Mouse (Mus musculus) fat pad, adult 2 months (tissue): ENCODE data around the gene Gm17571.

Source experiments
- DNase-seq: peaks from one replicate; pipeline ENCODE4 v3.0.0-alpha.2; 2011; ENCODE audit warnings: low read depth, low spot score; ENCODE audit errors: extremely low read depth

The Gm17571 gene

DNA sequence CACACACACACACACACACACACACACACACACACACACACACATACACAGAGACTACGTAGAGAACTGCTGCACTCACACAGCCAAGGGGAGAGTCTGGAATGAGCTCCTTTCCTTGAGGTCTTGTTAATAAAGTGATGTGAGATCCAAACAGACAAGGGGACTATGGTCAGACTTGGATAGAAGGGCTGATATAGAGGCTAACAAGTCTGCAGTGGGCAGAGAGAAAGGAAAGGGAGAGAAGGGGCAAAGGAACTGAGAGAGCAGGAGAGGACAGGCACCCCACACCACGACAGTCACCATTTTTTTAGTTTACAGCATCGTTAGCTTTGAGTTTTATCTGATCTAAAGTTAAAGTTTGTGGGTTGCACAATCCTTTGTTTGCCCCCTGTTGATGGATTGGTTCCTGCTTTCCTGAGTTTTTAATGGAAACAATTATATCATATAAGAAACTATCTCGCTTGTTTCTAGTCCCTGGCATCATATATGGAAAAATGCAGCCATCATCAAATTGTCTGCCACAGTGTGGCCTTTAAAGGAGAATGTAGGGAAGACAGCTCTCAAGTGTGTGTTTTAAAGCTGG lies at the start of gene Gm17571:
TSS of gene Gm17571 (minus strand) at position 51 of the 583 bp plus-strand sequence.
- no peak for DNase-seq

DNA sequence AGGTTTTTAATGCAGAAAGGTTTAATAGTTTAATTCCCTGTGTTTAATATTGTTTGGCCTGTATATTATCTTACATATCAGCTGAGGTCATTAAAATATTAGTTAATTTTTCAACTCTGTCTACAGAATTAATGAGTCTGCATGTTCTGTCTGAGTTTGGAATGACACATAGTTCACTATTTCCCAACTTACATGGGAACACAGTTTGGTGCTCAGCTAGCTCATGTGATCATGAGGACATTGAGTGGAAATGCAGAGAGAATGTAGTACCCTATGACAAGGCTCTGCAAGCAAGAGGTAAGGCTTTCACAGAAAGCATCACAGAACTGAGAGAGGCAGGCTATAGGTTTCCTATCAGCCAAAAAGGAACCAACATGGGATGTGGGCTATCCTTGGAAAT lies 49.0 kb upstream of the Gm17571 start:
- DNase-seq = no peak

DNA sequence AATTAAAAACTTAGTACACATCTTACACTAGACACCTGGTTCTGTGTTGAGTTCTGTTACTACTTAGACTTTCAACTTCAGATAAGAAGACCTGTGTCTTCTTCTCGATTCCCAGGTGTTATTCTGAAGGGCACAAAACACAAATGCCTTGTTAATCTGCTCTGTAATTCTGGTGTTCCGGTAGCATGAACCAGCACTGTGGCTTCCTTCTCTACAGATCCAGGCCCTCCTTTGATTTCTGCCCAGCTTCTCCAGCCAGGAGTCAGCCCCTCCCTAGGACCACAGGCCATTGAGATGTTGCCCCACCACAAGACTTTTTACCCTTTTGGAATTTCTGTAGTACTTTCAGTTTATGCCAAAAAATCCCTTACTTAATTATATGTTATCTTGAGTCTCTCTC lies 47.2 kb upstream of the Gm17571 start:
- no peak for DNase-seq

DNA sequence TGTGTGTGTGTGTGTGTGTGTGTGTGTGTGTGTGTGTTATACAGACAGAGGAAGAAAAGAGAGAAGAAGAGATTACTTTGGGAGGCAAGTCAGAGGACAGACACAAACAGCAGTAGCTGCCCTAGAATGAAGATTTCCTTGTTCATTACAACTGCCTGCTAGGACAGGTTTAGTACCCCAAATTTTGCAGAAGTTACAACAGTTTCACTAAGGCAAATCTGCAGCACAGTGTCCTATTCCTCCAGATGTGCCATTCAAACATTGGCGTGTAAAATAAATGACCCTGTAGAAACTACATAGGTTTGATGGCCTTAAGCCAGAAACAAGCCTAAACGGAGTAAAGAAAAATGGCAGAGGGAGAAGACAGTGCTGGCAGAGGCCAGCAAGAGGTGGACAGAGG lies 46.3 kb upstream of the Gm17571 start:
- DNase-seq = no peak

DNA sequence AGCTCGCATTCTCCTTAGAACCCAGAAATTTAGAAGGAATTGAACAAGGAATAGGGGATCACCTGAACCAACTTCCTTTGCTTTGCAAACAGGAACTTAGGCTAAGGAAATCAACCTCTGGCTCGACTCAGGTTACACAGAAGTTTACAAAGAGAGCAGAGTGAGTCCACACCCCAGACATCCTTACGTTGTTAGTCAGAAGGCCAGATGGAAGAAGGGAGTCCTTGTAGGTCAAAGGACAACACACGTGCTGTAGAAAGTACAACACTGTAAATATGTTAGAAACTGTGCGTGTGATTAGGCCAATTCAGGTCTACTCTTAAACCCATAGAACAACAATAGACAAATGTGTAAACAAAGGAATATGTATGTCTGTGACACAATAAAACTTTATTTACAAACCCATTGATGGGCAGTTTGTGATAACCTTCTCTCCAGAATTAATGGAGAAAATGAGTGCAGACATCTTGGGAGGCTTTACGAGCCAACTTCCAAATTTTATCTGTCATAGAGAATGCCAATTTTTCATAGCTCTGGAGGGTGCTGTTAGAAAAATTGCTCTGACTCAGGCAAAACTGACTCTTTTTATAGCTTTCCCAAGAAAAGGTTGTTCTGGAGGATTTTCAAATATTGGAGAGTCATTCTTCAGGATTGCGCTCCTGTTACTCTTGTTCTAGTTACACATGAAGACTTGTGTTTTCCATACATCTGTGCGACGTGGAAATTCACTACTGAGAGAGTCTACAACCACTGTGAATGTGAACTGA lies 45.5 kb upstream of the Gm17571 start:
- DNase-seq = no peak

DNA sequence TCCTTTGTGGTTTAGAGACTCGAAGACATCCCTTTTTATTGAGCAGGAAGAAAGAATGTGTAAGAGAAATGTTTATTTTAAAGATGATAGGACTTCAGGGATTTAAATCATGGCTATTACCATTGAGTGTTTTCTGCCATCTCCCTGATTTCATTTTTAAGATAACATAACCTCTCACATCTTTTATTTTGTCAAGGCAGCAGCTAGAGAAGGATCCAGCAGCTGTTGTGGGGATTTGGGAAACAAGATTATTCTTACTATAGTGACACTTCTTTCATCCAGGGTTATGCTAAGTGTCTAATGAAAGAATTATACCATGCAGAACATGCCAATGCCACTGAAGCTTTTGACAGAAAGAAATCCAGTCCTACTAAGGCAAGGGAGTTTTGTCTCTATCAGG lies 44.6 kb upstream of the Gm17571 start:
- DNase-seq = no peak

DNA sequence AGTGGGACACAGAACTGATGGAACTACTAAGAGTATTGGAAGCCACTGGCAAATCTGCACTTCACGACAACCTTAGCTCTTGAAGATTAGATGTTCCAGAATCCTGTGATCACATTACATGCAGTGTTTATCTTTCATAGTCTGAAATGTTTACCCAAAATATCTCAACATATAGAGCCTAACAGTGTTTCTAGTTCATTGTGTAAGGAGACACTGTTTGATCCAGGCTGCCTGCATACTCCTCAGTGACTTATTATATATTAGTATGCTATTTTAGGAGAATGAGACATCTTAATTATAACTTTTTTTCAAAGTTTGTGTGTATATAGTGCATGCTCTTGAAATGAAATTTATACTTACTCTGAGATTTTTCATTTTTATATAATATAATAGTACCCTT lies 39.4 kb upstream of the Gm17571 start:
- no peak for DNase-seq

DNA sequence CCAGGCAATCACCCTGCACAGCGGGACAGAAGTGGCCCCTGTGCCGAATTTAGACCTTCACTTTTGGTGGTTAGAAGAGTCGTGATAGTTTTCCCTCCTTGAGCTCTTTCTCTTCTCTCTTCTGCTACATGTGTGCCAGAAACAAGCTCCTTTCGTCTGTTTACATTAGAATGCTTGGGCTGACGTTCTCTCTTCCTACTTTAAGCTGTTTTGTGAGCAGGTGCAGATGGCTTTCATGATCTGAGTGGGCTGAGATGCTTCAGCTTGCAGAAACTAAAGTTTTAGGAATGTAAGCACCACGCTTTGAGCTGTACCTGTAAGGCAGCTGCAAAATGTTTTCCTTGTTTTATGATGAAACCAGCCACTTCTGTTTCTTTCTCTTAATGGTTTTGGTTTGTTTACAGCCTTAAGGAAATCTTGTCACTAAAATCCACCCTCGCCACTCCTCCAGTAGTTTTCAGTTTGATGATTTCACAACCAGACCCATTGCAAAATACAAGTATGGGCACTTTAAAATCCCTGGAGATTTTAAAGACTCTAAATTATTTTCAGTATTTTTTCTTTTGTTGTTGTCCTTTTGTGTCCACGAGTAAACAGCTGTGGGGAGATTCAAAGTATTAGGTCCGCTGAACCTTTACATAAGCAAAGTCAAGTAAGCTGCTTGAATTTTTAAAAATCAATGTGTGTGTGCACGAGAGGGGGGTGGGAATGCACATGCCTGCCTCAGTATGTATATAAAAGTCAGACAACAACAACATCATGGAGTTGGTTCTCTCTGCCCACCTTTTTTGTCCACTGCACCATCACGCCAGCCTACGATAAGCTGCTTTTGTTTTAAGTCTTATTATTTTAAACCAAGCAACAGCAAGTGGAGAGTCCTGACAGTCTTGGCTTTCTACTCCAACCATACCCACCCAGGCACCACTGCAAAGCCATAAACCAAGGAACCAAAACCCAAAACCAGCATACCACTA lies 38.0 kb upstream of the Gm17571 start:
- no peak for DNase-seq

DNA sequence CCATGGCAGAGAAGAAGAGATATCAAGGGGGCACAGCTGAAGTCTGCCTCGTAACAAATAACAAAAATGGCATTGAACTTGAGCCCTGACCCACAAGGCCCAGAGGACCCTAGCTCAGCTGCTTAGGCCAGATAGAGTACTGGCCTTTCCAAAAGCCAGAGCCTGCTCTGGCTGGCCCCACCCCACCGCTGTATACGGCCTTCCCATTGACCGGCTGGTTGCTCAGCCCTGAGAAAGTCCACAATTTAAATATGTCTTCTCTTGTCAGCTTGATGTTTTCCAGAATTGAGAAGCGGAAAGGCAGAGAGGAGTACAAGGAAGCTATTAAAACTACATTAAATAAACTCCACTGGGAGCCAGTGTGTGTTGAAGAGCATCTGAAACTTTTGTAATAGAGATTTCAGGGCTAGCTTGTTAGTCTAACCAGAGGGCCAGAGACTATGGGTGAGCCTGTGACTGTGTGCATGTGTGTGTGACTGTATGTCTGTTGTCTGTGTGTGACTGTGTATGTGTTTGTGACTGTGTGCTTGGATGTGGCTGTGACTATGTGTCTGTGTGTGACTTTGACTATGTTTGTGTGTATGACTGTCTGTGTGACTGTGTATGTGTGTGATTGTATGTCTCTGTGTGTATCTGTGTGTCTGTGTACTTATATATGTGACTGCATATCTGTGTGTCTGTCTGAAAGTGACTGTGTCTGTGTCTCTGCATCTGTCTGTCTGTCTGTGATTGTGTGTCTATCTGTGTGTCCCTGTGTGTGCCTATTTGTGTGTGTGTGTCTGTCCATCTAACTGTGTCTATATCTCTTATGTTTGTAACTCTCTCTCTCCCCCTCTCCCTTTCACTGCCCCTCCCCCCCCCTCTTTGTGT lies 36.9 kb upstream of the Gm17571 start:
- no peak for DNase-seq

DNA sequence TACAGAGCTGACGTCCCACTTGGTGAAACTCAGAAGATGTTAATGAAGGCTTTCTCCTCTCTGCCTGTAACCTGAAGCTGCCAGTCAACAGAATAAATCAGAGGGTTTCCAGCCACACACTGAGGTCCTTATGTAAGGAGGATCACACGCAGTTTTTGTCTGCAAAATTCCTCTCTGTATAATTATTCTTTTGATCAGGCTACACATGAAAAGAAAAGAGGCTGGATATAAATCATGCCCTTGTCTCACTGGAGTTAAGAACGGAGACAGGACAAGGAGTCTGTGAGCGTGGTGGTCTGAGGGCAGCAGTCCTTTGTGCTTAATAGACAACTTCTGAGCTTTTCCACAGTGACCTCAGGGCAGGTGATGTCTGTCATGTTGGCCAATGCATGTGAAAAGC lies 32.7 kb upstream of the Gm17571 start:
- no peak for DNase-seq

DNA sequence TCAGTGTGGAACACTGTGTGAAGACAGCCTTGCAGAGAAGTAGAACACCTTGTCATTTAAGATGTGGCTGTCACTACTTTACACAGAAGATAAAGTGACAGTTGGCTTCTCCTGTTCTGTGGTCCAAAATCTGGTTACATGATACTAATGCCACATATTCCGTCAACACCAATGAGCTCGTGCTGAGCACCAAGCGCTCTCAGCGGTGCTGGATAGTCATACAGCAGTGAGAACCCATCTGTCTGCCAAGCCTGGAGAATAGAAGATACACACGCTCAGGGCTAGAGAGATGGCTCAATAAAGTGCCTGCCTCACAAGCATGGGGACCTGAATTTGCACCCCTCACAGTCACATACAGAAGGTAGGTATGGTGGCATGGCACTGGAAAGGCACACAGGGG lies 28.4 kb upstream of the Gm17571 start:
- DNase-seq = no peak

DNA sequence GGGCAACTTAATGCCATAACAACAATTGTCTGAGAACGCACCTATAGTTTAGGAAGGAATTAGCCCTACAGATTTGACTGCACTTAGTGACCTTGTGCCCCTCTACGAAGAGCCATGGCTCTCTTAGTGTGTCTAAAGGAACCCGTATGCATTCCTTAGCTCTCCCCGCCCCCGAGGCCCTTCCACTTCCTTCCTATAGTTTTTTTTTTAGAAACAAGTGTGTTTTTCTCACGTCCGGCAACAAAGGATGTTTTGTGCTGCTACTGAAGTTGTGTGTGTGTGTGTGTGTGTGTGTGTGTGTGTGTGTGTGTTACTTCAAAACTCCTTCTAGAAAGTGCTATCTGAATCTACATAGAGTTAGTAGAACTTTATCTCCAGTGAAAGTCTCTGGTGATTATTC lies 23.5 kb upstream of the Gm17571 start:
- no peak for DNase-seq

DNA sequence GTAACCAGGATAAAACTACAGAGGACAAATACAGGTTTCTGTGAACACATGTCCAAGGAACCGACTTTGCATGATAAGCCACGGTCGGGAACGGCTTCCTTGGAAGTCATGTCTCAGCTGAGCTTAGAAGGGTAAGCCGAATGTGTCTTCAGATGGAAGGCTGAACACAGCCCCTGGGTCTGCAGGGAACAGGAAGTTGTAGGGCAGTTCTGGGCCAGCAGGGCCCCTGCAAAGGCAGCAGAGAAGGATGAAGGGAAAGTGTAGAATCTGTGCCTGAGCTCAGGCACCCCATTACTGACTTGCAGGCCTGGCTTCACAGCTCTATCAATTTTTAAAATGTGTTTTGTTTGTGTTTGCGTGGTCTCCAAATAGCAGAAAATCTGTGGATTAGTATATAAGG lies 22.2 kb upstream of the Gm17571 start:
- DNase-seq = no peak

DNA sequence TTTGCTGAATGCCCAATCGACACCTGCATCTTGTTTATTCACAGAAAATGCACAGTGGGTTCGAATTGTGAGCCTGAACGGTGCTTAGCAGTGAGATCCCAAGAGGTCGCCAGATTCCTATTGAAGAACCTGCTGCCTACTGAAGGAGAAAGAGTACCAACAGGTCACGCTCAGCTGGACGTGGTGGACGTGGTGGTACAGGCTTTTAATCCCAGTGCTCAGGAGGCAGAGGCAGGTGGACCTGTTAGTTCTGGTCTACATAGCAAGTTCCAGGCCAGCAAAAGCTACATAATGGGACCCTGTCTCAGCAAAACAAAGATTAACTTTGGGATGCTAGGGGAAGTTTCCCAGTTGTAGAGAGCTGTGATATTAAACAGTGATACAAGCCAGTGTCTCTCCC lies 21.2 kb upstream of the Gm17571 start:
- DNase-seq = no peak

DNA sequence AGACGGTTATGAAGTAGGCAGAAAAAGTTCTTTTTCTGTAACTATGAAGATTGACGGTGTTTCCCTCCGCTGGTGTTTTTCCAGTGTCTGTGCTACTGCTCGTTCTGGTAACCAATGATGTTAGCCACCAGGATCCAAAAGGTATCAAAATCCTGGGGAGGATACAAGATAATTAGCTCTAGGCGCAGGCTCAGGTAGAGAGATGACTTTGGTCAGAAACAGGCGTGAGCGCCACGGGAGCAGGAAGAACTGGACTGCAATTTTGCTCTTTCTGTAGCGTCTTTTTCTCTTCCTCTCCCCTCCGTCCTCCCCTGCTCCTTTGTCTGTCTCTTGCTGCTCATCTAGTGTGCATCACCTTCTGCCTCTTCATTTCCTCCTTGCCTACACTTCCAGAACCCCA lies 20.3 kb upstream of the Gm17571 start:
- no peak for DNase-seq

DNA sequence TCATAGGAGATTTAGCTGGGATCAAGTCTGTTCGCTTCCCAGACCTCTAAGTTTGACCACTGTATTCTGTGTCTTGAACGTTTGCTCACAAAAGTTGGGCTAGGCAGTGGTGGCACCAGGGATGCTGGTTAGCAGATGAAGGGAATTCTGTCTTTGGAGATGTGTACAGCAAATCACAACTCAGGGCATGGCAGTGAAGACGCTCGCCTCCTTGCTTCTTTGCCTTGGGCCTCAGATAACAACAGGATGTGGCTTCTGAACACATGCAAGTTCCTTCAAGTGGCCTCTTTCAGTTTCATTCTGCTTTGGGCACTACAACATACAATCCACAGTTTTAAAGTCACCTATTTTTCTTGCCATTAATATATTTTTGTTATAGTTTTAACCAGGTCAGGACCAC lies 19.8 kb upstream of the Gm17571 start:
- DNase-seq = no peak

DNA sequence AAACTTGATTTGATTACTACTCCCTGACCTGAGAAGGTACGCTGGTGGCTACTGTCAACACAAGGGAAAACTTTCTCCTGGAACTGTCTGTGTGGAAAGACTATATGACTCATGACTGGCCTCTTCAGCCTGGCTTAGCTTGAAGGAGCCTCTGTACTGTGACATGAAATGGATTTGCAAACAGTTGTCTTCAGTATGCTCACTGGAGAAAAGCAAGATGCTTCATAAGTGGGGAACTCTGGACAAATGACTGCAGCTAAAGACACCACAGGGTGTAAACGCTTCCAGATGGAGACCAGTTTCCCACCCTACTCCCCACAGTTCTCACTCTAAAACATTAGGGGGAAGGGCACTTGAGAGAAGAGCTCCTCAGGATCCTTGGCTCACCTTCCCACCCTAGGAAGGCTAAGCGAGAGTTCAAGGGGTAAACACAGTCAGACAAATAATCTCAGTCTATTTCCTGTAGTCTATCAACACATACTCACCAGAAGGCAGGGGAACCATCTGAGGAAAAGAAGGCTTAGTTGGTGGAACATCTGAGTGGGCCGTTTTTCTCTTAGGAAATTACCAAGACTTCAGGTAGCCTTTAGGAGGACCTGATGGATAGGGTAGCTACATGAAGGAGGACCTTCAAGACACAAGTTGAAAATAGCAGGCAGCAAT lies 18.9 kb upstream of the Gm17571 start:
- DNase-seq = no peak

DNA sequence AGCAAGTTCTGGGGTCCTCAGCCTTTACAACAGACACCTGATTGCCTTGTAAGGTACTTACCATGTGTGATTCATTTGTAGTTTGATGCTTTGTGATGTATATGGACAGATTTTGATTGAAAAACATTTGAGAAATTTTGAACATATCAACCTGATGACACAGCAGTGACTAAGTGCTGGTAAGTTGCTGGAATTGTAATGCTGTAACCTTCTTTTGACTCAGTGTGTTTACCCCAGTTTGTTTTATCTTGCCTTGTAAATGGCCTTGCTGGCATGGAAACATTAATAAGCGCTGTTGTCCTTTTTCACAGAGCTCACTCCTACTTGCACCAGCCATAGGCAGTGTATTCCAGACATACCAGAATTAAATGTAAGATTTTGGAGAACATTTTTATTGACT lies 14.4 kb upstream of the Gm17571 start:
- DNase-seq = no peak

DNA sequence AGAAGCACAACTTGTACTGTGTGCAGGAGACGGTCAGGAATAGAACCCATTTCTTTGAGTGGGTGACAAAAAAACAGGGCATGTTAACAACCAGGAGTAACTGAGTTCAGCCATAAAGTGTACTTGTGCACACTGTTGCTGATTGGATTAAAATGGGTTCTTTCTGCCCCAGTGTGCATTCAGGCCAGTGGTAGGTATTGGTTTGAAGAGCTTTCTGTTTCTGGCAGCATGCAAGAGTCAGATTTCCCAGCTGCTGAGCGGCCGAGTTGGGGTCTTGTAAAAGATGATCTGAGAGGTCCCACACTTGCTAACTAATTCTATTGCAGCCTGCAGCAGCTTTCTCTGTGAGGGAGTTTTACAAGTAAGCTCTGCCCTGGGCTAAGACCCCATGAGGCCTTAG lies 13.5 kb upstream of the Gm17571 start:
- DNase-seq = no peak

DNA sequence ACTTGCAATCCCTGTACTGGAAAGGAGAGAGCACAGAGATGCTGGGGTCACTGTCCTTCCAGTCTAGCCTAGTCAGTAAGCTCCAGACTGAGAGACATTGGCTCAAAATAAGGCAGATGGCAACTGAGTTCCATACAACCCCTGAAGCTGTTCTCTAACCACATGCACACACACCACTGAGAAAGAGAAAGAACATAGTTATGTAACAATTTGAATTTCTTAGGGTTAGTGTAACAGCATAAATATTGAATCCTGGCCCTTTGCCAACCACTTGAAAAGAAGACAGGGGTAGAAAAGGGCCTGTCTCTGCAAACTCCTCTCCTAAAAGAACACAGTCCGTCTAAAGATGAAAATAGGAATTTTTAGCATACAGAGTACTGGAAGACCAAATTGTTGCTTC lies 12.8 kb upstream of the Gm17571 start:
- DNase-seq = no peak
